Mouse (Mus musculus) heart, postnatal 14 days (tissue): ENCODE data around the gene Gabbr2. TPM values are rescaled to one million over a fixed set of nuclear protein-coding genes. Genes with fewer than 3 reads are reported as not detected.

ENCODE experiments used
- DNase-seq, 2 experiments: peaks; one replicate each; pipeline ENCODE4 v3.0.0; 2021 to 2022
- intact Hi-C: fragments of 180-260 bp; cut with DNase I; formaldehyde crosslinking; loops from one replicate; pipeline ENCODE4 v1.15.1; 2025
- total RNA-seq, 2 experiments: library from RNA; stranded (reverse); gene quantifications; 2 replicates each; pipeline ENCODE4 v1.2.3; 2021

Gabbr2 gene
- total RNA-seq, 2 experiments from 2014 or later = 0.05 TPM; not detected in 1

DNA sequence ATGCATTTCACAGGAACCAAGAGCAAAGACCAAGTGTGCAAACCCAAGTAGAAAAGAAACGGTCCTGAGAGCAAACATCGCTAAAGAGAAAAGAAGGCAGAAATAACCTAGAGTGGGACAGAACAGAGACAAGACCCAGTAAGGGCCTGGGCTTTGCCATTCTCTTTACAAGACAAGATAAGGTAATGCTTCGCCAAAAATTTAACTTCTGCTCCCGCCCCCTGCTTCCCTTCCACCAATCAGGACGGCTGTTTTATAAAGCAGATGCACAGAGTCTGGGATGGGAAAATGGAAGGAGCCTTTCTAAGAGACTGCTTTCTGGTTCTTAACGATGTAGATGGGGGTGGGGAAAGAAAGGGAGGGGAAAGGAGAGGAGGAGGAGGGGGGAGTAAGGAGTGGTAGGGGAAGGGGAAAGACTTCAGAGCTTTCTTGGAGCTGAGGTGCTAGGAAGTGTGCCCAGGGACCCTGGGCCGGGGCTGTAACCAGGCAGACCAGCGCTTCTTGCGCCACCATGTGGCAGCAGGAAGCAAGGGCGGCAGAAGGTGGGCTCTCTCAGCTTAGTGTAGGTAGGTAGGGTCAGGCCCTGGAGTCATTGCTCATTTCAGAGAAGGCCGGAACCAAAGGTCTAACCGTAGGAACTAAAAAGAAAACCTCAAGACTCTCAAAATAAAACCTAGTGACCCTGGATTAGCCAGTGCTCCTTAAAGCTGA lies 158.7 kb downstream of the Gabbr2 start:
- no peak for DNase-seq
- intact Hi-C loops = no loop called here

DNA sequence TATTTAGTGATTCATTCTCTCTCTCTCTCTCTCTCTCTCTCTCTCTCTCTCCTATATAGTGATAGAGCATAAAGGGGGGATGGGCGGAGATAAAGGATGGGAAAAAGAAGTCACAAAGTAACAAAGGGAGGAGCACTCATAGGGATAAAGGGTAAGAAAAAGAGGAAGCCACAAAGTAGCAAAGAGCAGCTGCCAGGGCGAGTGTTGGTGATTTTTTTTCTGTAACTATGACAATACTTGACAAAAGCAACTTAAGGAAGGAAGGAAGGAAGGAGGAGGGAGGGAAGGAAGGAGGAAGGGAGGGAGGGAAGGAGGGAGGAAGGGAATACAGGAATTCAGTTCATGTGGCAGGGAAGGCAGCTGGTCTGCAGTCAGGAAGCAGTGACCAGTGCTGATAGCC lies 162.0 kb downstream of the Gabbr2 start:
- intact Hi-C loops = no loop called here
- DNase-seq = no peak

DNA sequence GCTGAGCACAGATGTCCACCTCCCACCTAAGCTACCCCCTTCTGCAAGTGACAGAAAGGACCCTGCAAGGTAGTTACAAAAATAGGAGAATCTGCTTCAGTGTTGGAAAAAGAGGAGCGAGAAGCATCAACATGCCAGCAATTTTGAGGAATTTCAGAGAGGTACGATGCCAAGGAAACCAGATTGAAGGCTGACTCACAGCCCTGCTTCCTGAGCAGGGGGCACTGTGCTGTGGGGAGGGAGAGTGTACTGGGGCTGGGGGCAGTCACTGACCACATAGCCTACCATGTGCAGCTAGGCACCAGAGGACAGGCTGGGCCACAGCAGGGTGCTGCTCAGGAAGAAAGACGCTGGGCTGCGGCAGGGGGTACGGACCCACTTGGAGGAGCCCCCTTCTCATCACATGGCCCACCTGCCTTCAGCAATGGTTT lies 163.5 kb downstream of the Gabbr2 start:
- DNase-seq = no peak
- intact Hi-C loops = no loop called here

DNA sequence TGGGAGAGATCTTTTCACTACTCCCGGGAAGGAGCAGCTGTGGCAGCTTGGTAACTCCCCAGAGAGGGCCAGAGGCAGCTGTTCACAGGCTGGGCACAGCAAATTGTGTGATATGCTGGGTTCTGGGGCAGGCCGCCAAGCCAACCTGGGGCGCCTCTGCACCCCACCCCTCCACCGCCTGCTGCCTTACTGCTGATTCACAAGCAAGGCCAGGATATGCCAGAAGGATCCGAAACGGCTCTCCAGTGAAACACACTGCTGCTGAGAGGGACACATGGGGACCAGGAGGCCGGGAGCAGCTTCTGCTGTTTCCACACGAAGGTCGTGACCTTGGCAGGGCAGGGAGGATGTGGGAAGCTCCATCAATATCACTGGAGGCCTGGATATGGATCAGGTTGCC lies 164.2 kb downstream of the Gabbr2 start:
- intact Hi-C loops = no loop called here
- DNase-seq = no peak

DNA sequence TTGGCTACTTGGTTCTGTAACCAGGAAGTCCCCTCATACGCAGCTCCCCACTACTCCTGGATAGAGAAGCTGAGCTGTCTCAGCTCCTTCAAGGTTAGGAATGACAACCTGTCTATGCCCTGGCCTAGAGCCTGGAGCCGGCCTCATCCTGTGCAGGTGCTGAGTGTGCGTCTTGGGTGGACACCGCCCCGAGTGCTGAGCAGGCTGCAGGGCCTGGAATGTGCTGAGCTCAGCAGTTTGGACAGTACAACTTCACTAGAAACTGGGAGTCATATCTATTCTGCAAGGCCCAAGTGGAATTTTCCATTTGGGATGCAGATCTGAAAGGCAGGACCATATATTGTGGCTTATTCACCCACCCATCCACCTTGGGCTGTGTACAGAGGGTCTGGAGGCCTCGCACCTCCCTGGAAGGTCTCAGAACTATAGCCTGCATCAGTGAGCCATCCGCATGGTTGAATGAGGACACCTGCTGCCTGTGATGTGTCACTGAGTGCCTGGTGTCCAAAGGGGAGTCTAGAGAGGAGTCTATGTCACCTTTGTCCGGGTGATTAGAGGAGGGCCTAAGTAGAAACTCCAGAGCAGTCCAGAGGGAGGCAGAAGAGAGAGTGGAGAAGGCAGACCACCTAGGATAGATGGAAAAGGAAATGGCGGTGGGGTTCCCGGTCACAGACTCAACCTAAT lies 165.7 kb downstream of the Gabbr2 start:
- intact Hi-C loops = no loop called here

DNA sequence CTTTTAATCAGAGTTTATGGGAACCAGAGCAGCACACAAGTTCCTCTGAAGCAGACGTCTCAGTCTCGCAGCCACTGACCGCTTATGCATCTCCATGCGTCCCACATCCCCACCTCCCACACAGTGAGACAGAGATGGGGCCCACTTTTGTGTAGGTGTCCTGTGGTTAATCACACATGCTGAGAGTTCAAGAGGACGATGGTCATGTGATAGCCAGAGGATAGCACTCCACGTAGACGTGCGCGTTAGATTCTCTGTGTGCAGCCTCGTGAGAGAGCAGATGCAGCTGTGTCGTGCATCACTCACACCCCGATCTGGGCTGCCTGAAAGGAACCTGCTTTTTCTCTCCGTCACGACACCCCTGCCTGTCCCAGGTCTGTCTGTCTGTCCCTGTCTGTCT lies 167.9 kb downstream of the Gabbr2 start:
- DNase-seq = no peak

More for the DNA sequence above, 165.7 kb downstream of the Gabbr2 start:
- no peak for DNase-seq

DNA sequence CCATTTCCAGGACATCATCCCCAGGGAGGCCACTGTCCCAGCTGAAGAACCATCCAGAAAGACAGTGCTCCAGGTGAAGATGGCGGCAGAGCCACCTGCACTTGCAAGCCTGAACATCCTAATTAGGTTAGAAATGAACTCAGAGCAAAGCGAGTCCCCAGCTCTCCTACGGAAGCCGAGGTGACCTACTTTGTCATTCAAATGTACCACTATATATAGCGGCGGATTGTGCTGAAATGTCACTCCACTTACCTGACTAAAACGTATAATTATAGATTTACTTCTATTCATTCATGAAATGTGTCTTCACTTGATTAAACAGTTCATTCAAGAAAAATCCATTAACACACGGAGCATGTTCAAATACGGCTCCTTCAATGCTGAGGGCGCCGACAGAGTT lies 170.0 kb downstream of the Gabbr2 start:
- intact Hi-C loops = no loop called here
- no peak for DNase-seq

More for the DNA sequence above, 167.9 kb downstream of the Gabbr2 start:
- intact Hi-C loops = no loop called here

DNA sequence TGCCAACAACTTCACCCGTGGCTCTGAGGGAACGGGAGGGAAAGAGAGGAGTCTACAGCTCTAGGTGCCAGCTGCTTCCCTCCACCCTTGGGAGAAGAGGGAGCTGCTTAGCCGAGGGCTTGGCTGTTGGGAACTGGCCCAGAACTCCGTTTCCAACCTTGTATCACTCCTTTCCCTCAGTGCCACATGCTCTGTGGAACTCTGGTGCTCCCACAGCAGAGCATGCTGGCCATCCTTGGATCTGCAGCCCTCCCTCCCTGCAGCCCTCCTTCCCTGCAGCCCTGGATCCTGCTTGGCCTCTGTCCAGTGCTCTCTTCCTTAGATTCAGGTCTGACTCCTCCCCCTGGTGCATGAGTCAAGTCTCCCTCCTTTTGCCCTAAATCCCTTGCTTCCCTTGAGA lies 176.7 kb downstream of the Gabbr2 start:
- no peak for DNase-seq
- intact Hi-C loops = no loop called here

DNA sequence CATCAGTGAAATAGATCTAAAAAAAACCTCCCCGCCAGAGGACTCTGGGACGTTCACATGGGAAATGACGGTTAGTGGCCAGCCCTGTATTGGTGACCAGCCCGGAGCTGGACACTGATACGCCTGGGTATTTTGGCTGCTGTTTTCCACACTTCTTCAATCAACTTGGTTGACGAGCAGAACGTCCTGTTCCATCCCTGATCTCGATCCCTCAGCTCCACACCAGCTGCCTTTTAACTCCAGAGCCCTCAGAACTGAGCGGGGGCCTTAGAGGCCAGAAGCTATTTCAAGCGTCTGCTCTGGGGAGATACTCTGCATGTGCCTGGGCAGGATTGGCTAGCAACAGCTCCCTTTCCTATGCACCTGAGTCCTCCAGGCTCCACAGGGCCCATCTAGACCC lies 177.4 kb downstream of the Gabbr2 start:
- intact Hi-C loops = no loop called here
- no peak for DNase-seq

DNA sequence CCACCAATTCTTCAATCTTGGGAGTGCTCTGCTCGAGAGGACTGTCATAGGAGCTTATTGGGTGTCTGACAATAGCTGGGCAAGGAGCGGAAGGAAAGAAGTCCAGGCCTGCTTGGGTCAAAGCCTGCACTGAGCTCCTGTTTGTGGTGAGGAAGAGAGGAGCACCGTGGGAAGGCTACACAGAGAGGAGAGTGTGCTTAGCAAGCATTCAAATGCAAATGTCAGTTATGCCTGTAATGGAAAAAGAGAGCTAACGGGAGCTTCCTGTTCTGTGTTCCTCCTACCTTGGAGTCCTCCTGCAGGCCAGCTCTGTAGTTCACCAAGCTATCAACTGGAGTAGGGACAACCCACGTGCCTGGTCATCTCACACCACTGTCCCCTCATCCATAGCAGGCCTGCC lies 180.5 kb downstream of the Gabbr2 start:
- intact Hi-C loops = no loop called here
- no peak for DNase-seq

DNA sequence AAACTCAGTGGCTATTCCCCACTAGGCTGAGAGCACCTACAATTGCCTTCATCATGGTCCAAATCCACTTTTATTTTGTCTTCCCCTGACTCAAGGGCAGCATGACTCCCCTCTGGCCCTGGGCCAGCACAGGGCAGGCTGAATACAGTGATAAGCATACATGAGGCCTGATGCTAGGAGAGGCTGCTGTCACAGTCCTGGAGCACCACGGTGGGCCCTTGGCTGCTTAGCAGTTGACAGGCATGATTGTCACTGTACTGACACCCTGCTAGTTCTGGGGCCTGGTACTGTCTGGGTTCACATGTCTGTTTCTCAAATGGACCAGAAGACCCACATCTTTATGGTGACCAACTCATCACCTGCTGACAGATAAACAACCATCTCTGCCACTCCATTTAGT lies 184.8 kb downstream of the Gabbr2 start:
- intact Hi-C loops = no loop called here

DNA sequence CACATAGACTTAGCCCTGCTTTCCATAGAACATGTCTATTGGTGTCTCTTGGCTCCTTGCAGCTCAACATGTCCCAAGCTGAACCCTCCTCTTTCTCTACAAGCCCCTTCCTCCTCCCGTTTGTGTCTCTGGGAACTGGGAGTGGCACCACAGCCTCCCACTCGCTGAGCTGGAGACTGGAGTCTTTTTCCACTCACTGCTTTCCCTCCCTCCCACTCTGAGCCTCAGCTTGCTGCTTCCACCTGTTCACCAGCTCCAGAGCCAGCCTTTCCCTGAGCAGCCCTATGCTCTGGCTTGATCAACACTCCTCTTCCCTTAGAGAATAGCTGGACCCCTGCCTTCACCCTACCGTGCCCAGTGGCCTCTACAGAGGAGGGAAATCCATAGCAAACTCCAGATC lies 185.8 kb downstream of the Gabbr2 start:
- intact Hi-C loops = no loop called here
- no peak for DNase-seq

More for the DNA sequence above, 184.8 kb downstream of the Gabbr2 start:
- DNase-seq = no peak

DNA sequence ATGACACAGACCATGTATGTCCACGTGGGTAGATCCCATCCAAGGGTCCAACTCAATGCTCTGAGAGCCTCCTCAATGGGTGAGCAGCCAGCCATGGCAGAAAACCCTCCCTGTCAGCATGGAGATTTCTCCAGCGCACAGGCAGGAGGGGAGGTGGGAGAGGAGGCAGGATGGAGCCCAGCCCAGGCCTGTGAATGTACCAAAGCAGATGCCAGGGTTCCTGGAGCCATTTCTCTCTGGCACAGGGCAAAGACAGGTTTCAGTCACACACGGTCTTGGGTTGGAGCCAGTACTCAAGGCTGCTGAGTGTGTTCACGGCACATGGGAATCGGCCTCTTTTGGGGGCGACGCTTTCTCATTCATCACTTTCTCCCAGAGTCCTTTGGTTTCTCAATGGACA lies 189.3 kb downstream of the Gabbr2 start:
- intact Hi-C loops = no loop called here

DNA sequence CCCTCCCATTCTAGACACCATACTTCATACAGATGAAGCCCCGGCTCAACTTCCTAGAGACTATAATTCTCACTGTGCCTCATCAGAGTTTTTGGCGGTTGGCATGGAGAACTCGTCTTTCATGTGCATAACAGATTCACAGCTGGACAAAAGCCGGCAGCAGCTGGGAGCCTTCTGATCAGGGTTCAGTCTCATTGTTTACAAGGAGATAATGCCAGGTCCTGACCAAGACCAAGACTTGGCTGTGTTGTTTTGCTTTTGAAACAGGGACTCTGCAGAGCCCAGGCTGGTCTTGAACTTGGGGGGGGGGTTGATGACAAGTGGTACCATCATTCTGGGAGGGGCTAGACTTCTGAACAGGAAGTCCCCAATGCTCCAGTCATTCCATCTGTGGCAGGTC lies 191.8 kb downstream of the Gabbr2 start:
- intact Hi-C loops = no loop called here
- DNase-seq = no peak

More for the DNA sequence above, 189.3 kb downstream of the Gabbr2 start:
- no peak for DNase-seq

DNA sequence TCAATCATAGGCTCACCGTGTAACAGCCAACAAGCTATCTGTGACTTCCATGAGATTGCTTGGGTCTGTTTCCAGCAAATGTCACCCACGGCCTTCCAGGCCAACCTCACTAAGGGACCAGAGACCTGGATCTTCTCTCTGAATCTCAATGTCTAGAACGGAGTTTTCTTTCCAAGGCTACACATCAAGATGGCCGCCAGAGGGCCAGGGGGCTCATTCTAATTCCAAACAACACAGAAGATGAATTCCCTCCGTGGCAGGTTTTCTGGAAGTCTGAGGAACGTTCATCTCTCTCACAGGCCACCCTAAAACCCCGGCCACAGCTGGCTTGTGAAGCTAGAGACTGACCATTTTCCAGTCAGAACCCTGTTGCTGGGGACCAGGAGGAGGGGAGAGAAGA lies 196.0 kb downstream of the Gabbr2 start:
- intact Hi-C loops = no loop called here
- no peak for DNase-seq

DNA sequence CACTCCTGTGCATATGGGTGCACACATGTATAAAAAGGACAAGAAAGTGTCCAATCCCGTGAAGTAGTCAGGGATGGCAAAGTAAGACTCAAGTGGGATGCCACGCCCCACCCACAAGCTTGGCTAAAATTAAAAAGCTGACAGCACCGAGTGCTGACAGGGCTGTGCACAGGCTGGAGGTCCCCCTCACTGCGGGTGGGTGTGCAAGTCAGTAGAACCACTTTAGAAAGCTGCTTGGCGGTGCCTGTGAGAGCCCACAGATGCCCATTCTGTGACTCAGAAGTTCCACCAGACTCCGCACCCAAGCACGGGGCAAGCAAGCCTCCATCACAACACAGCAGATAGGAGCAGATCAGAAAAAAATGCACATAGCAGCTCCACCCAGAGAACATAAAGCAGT lies 197.1 kb downstream of the Gabbr2 start:
- intact Hi-C loops = no loop called here
- DNase-seq = no peak

DNA sequence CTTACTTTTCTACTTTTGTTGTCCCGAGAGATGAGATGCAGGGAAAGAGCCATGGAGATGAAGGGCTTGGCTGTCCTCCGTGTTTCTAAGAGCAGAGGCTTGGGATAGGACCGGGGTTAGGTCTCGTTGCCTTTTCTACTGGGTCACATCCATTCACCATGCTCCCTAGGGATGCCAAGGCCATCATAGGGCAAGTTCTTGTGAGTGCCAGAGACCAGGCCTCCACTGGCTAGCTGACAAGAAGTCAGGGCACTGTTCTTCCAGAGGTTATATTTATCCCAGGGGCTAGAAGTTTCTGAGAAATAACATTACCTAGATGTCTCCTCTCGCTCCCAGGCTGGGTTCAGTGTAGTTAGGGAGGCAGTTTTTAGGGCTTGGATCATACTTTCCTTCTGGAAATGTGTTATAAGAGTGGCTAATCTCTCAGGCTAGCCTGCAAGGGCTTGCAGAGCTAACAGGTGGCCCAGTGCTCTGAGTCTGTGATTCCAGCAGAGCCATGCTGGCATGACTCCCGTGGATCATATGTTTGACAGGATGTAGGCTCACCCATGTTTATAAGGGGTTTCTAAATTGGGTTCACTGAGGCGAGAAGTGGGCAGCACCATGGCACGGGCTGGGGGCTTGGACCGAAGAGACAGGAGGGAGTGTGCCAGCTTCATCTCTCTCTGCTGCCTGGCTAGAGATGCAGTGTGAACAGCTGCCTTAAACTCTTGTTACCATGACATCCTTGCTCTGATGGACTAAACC lies 199.2 kb downstream of the Gabbr2 start:
- intact Hi-C loops = no loop called here
- peak; percentile 7 to 18 for DNase-seq

DNA sequence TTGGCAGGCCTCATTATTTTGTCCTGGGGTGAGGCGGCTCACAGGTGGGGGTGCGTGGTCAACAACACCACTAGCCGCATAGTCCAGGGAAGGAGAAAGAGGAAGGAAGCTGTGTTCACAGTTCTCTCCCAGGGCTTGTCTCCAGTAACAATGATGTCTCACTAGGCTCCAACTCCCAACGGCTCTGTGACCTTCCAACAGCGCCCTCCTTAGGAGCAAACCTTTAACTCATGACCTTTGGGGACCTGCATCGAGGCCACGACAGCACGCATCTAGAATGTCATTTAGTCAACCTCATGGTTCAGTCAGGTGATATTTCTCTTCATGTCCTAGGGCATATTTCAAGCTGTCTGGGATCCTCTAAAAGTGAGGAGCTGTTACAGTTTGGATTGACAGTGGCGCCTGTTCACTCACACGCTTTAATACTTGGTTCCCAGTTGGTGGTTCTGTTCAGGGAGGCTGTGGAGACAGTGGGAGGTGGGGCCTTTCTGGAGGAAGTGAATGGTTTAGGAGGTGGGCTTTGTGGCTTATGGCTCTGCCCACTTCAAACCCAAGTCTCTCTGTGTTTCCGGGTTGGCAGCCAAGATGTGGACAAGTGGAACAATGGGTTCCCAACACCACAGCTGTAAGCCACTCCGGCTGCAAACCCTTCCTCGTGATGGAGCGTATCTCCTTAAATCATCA lies 200.3 kb downstream of the Gabbr2 start:
- no peak for DNase-seq
- intact Hi-C loops = no loop called here

DNA sequence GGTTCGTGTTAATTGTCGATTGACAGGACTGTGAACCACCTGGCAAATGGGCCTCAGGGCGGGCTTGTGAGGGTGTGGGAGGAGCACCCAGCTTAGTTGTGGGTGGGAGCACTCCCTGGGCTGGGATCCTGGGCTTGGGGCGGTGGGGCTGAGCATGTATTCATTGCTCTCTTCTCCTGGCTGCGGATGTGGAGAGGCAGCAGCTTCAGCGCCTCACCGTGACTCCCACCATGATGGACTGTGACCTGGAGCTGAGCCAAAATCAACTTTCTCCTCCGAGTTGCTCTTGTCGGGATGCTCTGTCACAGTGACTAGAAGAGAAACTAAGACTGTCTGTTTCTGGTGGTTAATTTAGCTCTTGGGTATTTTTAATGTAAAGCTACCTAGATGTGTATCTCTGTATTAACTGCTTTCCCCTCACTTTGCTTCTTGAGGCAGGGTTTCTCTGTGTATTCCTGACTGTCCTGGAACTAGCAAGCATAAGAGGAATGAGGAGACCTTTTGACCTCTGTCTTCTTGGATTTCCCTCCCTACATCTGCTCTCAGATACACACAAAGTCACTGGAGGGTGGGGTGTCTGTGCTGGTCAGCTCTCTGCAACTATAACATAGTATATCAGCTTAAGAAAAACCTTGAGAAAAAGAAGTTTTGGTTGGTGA lies 200.9 kb downstream of the Gabbr2 start:
- intact Hi-C loops = no loop called here
- peak in 1 of 2 experiments; percentile 10 for DNase-seq

DNA sequence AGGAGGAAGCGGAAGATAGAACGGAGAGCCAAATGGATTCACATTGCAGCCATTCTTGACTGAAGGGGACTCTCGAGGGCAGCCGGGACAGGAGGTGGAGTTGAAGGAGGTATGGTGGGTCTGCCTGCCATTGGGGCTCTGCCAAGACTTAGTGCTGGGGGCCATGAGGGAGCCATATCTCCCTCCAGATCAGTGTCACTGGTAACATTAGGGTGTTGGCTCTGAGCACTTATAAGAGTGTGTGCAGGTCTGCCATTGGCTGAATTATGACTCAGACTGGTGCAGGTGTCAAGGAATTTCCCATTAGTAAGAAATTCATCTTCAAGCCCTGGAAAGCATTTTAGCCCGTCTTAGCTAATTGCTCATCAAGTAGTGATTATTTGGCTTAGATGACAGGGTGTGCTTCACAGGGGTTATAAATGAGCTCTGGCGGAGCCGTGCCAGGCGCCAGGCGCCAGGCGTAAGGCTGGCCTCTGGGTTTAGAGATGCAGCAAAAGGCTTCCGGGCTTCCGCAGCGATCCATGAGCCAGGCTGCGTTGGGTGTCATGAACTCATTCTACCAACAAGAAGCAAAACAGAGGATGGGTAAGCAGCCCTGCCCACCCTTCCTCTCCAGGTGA lies 207.1 kb downstream of the Gabbr2 start:
- DNase-seq = no peak
- intact Hi-C loops = no loop called here
